Mouse (Mus musculus): ENCODE measurements at regions not wholly inside any gene's neighbourhood (a gene's known extent, or its start where the extent isn't known, plus 50 kb on each side); places are given as distances from the start of the nearest gene placed in this dataset.

- TF ChIP-seq CTCF (IDR thresholded peaks at IDR 0.05; ENCODE audit: low read depth) = no peak
- no peak for TF ChIP-seq EP300 (optimal IDR thresholded peaks at IDR 0.05)
These were observed 369.3 kb upstream of the Thbs1 start for GRCm38 (mm10) chr2:117742413-117742812.

Measured in stomach, postnatal 0 days (tissue).